Mouse (Mus musculus): ENCODE measurements around the gene Miga1. TPM values are rescaled to one million over a fixed set of nuclear protein-coding genes. Genes with fewer than 3 reads are reported as not detected.

Miga1 gene
- polyA plus RNA-seq, 1 experiment from 2014 or later = 16.4 TPM

- no peak for DNase-seq (ENCODE audit: low spot score)
- no peaks in the 10 kb centered on the region for H3K9me3 ChIP-seq
- peaks cover 76% of the 10 kb centered on the region for H3K36me3 ChIP-seq
- no peak overlapping the region for H3K27ac ChIP-seq
- H3K4me3 ChIP-seq = no peak overlapping the region
- no peaks in the 10 kb centered on the region for H3K27me3 ChIP-seq (ENCODE audit: insufficient read depth, poor library complexity, severe bottlenecking)
- 80% methylated on average over 6 of the region's 6 CpGs for WGBS
- H3K4me1 ChIP-seq (replicated peaks) = no peaks in the 10 kb centered on the region
Measured at GRCm38 (mm10) chr3:152291895-152292294, 48.3 kb downstream of the Miga1 start.

DNA sequence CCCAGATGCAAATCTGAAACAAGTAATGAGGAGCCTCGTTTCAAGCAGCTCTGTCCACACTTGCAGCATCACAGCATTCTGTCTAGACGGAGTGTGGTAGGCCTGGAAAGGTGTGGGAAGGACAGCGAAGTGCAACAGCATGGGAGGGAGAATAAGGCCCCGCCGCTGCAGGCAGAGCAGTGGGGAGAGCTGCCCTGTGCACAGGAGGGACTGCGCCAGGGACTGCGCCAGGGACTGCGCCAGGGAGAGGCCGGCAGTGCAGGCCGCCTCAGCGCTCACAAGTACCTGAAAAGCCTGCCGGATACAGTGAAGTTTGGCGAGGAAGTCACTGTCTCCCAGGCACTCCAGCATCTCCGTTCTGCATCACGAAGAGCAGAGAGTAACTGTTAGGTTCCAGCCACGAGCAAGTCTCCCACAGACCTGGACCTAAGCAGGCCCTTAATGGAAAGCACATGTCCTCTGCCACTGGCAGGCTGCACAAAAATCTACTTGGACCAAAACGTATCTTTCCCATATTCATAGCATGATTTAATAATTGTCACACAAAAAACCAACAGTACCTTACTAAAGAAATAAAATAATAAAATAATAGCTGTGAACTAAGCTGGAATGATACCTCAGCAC lies 49.9 kb downstream of the Miga1 start:
- no peaks in the 10 kb centered on the region for H3K4me1 ChIP-seq (replicated peaks)
- peaks cover 73% of the 10 kb centered on the region for H3K36me3 ChIP-seq
- H3K27me3 ChIP-seq (ENCODE audit: insufficient read depth, poor library complexity, severe bottlenecking) = no peaks in the 10 kb centered on the region
- H3K4me3 ChIP-seq = no peak overlapping the region
- no peak overlapping the region for H3K27ac ChIP-seq
- H3K9me3 ChIP-seq = no peaks in the 10 kb centered on the region
- DNase-seq (ENCODE audit: low spot score) = no peak
- WGBS = 86% methylated on average over 17 of the region's 17 CpGs

DNA sequence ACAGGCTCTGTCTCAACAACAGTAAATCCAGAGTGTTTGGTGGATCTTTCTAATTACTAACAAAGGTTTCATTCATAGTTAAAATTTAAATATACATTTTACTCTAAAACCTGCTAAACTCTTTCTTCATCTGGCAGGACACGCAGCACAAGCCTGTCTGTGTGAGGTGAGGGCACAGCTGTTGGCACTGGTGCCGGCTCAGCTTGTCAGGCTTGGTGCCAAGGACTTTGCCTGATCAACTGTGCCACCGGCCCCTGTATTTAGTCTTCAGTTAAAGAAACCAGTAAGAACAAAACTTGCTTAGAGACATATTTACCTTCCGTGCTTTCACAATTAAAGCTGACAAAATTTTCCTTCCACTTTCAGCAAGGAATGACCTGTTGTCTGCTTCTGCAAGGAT lies 51.5 kb downstream of the Miga1 start:
- DNase-seq (ENCODE audit: low spot score) = no peak
- no peaks in the 10 kb centered on the region for H3K27me3 ChIP-seq (ENCODE audit: insufficient read depth, poor library complexity, severe bottlenecking)
- H3K9me3 ChIP-seq = no peaks in the 10 kb centered on the region
- H3K36me3 ChIP-seq = peaks cover 80% of the 10 kb centered on the region
- no peaks in the 10 kb centered on the region for H3K4me1 ChIP-seq (replicated peaks)
- H3K27ac ChIP-seq = no peak overlapping the region
- 91% methylated on average over 4 of the region's 4 CpGs for WGBS
- no peak overlapping the region for H3K4me3 ChIP-seq

GRCm38 (mm10) chr3:152288276-152288675 lies 51.9 kb downstream of the Miga1 start:
- 94% methylated on average over 5 of the region's 5 CpGs for WGBS
- no peaks in the 10 kb centered on the region for H3K4me1 ChIP-seq (replicated peaks)
- no peaks in the 10 kb centered on the region for H3K9me3 ChIP-seq
- H3K27ac ChIP-seq = no peak overlapping the region
- peaks cover 79% of the 10 kb centered on the region for H3K36me3 ChIP-seq
- no peak for DNase-seq (ENCODE audit: low spot score)
- no peak overlapping the region for H3K4me3 ChIP-seq
- H3K27me3 ChIP-seq (ENCODE audit: insufficient read depth, poor library complexity, severe bottlenecking) = no peaks in the 10 kb centered on the region

- Histone ChIP-seq H3K36me3 (peaks cover 82% of the 10 kb centered on the region), H3K27me3 (ENCODE audit: insufficient read depth, poor library complexity, severe bottlenecking) (no peaks in the 10 kb centered on the region), H3K27ac (no peak overlapping the region)
Measured at GRCm38 (mm10) chr3:152287810-152288209, 52.4 kb downstream of the Miga1 start.

GRCm38 (mm10) chr3:152284759-152285158 lies 55.4 kb downstream of the Miga1 start:
- peaks cover 76% of the 10 kb centered on the region for H3K36me3 ChIP-seq
- no peaks in the 10 kb centered on the region for H3K27me3 ChIP-seq (ENCODE audit: insufficient read depth, poor library complexity, severe bottlenecking)
- WGBS = 92% methylated on average over 5 of the region's 5 CpGs
- H3K9me3 ChIP-seq = no peaks in the 10 kb centered on the region
- no peak overlapping the region for H3K4me3 ChIP-seq
- no peak overlapping the region for H3K27ac ChIP-seq
- no peaks in the 10 kb centered on the region for H3K4me1 ChIP-seq (replicated peaks)
- no peak for DNase-seq (ENCODE audit: low spot score)

More at GRCm38 (mm10) chr3:152287810-152288209, 52.4 kb downstream of the Miga1 start:
- DNase-seq (ENCODE audit: low spot score) = no peak
- Histone ChIP-seq H3K9me3 (no peaks in the 10 kb centered on the region), H3K4me1 (replicated peaks) (no peaks in the 10 kb centered on the region), H3K4me3 (no peak overlapping the region)
- 84% methylated on average over 9 of the region's 9 CpGs for WGBS

GRCm38 (mm10) chr3:152284306-152284705 lies 55.9 kb downstream of the Miga1 start:
- H3K36me3 ChIP-seq = peaks cover 74% of the 10 kb centered on the region
- H3K27me3 ChIP-seq (ENCODE audit: insufficient read depth, poor library complexity, severe bottlenecking) = no peaks in the 10 kb centered on the region
- DNase-seq (ENCODE audit: low spot score) = no peak
- no peak overlapping the region for H3K4me3 ChIP-seq
- H3K27ac ChIP-seq = no peak overlapping the region
- no peaks in the 10 kb centered on the region for H3K9me3 ChIP-seq
- H3K4me1 ChIP-seq (replicated peaks) = no peaks in the 10 kb centered on the region
- 93% methylated on average over 1 of the region's 1 CpGs for WGBS

- Histone ChIP-seq H3K27me3 (ENCODE audit: insufficient read depth, poor library complexity, severe bottlenecking) (no peaks in the 10 kb centered on the region), H3K9me3 (no peaks in the 10 kb centered on the region), H3K4me1 (replicated peaks) (no peaks in the 10 kb centered on the region), H3K36me3 (peaks cover 55% of the 10 kb centered on the region), H3K4me3 (no peak overlapping the region), H3K27ac (no peak overlapping the region)
- no peak for DNase-seq (ENCODE audit: low spot score)
- WGBS = 44% methylated on average over 3 of the region's 3 CpGs
Measured at GRCm38 (mm10) chr3:152282126-152282525, 58.1 kb downstream of the Miga1 start.

DNA sequence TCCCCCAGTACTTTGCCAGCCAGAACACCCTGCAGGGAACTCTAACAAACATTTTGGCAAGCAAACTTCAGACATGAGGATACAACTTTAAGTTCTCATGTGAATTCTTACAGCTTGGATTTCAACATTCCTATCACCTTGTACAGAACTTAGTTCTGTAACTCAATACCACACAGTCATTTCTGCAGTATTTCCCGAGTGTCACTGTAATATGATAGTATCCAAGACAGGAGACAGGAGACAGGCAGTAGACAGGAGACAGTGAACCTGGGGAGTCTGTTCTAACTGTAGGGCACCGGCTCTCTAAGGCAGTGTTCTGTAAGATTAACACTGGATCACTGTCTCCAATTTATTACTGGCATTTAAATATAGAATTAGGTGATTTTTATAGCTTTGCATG lies 61.8 kb downstream of the Miga1 start:
- Histone ChIP-seq H3K9me3 (no peaks in the 10 kb centered on the region), H3K27ac (no peak overlapping the region), H3K4me1 (replicated peaks) (peaks cover 2% of the 10 kb centered on the region; the same call in 1 of the 2 replicates), H3K4me3 (no peak overlapping the region), H3K36me3 (peaks cover 36% of the 10 kb centered on the region), H3K27me3 (ENCODE audit: insufficient read depth, poor library complexity, severe bottlenecking) (no peaks in the 10 kb centered on the region)
- 64% methylated on average over 2 of the region's 2 CpGs for WGBS
- no peak for DNase-seq (ENCODE audit: low spot score)

DNA sequence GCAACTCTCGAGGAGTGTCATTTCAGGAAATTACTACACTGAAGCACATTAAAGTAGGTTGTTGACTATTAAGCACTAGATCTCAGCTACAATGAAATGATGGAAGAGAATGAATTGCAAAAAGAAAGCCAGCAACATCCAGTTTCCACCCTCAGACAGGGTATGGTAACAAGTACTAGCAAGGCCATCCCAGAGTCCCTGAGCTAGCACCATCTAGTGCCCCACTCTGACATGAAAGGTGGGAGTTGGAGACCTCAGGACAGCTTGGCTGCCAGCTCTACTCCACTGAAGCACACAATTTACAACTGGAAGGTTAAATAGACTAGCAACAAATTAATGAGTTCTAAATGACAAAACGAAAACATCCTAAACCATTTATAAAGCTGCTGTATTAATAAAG lies 62.3 kb downstream of the Miga1 start:
- Histone ChIP-seq H3K4me3 (no peak overlapping the region), H3K36me3 (peaks cover 31% of the 10 kb centered on the region), H3K9me3 (no peaks in the 10 kb centered on the region), H3K27me3 (ENCODE audit: insufficient read depth, poor library complexity, severe bottlenecking) (no peaks in the 10 kb centered on the region), H3K4me1 (replicated peaks) (peaks cover 7% of the 10 kb centered on the region; the same call in 1 of the 2 replicates), H3K27ac (no peak overlapping the region)
- DNase-seq (ENCODE audit: low spot score) = no peak
- 93% methylated on average over 2 of the region's 2 CpGs for WGBS

DNA sequence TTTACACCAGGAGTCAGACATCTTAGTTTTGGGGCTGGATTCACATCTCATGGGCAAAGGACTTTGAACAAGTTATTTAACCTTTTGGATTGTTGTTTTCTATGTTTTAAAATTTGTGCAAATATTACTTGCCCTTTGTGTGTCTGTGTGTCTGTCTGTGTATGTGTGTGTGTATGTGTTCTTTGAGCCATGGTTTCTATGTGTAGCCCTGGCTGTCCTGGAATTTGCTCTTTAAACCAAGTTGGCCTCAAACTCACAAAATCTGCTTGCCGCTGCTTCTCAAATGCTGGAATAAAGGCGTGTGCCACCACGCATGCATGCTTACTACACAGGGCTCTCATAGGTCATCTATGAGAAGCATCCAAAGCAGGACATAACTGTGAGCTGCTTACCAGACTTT lies 63.3 kb downstream of the Miga1 start:
- Histone ChIP-seq H3K4me3 (no peak overlapping the region), H3K27me3 (ENCODE audit: insufficient read depth, poor library complexity, severe bottlenecking) (no peaks in the 10 kb centered on the region), H3K4me1 (replicated peaks) (peaks cover 7% of the 10 kb centered on the region; the same call in 1 of the 2 replicates), H3K9me3 (no peaks in the 10 kb centered on the region), H3K36me3 (peaks cover 22% of the 10 kb centered on the region), H3K27ac (no peak overlapping the region)
- 93% methylated on average over 3 of the region's 3 CpGs for WGBS
- DNase-seq (ENCODE audit: low spot score) = no peak

DNA sequence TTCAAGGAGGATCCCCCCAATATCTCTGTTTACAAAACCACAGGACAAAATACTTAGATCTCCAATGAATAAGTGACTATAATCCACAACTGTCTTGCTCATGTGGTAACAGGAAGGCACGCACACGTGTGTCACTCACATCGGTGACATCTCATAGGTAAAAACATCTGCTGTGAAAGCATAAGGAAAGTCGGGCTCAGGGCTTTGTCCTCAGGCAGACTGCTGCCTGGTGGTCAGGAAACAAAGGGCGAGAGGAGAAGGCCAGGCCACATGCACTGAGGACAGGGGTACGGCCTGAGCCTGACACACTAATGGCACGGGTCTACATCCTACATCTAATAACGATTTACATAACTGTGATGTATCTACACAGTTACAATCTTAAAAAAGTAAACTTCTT lies 65.2 kb downstream of the Miga1 start:
- no peak overlapping the region for H3K4me3 ChIP-seq
- DNase-seq (ENCODE audit: low spot score) = no peak
- H3K27ac ChIP-seq = peak overlapping the region; percentile 53; the same call in 1 of the 2 replicates
- WGBS = 70% methylated on average over 8 of the region's 8 CpGs
- no peaks in the 10 kb centered on the region for H3K27me3 ChIP-seq (ENCODE audit: insufficient read depth, poor library complexity, severe bottlenecking)
- peaks cover 7% of the 10 kb centered on the region; the same call in 1 of the 2 replicates for H3K4me1 ChIP-seq (replicated peaks)
- H3K36me3 ChIP-seq = peaks cover 15% of the 10 kb centered on the region; the same call in 1 of the 2 replicates
- no peaks in the 10 kb centered on the region for H3K9me3 ChIP-seq

- Histone ChIP-seq H3K4me3 (no peak overlapping the region), H3K9me3 (no peaks in the 10 kb centered on the region), H3K4me1 (replicated peaks) (peaks cover 7% of the 10 kb centered on the region; the same call in 1 of the 2 replicates), H3K27me3 (ENCODE audit: insufficient read depth, poor library complexity, severe bottlenecking) (peaks cover 9% of the 10 kb centered on the region), H3K36me3 (peaks cover 15% of the 10 kb centered on the region; the same call in 1 of the 2 replicates), H3K27ac (no peak overlapping the region)
- DNase-seq (ENCODE audit: low spot score) = no peak
- WGBS = 80% methylated on average over 20 of the region's 20 CpGs
Measured at GRCm38 (mm10) chr3:152272974-152273685, 67.1 kb downstream of the Miga1 start.

All from hindbrain, embryonic 10.5 days (tissue).